Mouse (Mus musculus) heart, embryonic 14.5 days (tissue): ENCODE data around the gene Trabd2b. TPM values are rescaled to one million over a fixed set of nuclear protein-coding genes. Genes with fewer than 3 reads are reported as not detected.
A peak's percentile ranks its signal among the peaks of the same experiment; 100 is the strongest.

Source experiments
- ATAC-seq: fragments of 200-750 bp; cut with Nextera tagmentation; 2 replicates; pipeline ENCODE4 v1.8.0; 2017; ENCODE audit warnings: low read depth, moderate TSS enrichment; ENCODE audit not compliant: insufficient number of reproducible peaks, insufficient read depth, low FRiP score
- H3K27ac ChIP-seq, 2 experiments: fragments of 200-500 bp in 1 of 2; fragments of 300-500 bp in 1 of 2; sonication (generic) in 1 of 2; replicated peaks in 1 of 2; 2 replicates each; pipeline ENCODE4 v1.5.1; 2012 to 2014; ENCODE audit warnings: low read depth in 2 of 2, low read length in 2 of 2, control low read depth in 1 of 2, mild to moderate bottlenecking in 1 of 2, mixed read lengths in 1 of 2; ENCODE audit not compliant: control insufficient read depth in 1 of 2, insufficient read depth in 1 of 2
- H3K27me3 ChIP-seq: fragments of 300-500 bp; sonication (generic); 2 replicates; pipeline ENCODE4 v1.6.1; 2014; ENCODE audit warnings: mild to moderate bottlenecking, low read length, control low read depth; ENCODE audit not compliant: control insufficient read depth, insufficient read depth
- H3K36me3 ChIP-seq: fragments of 300-500 bp; sonication (generic); 2 replicates; pipeline ENCODE4 v1.6.1; 2014; ENCODE audit warnings: mild to moderate bottlenecking, control low read depth, low read length, mixed read lengths; ENCODE audit not compliant: control insufficient read depth, insufficient read depth
- H3K4me1 ChIP-seq, 2 experiments: fragments of 200-500 bp in 1 of 2; fragments of 300-500 bp in 1 of 2; sonication (generic) in 1 of 2; 2 replicates each; pipeline ENCODE4 v1.6.1; 2012 to 2014; ENCODE audit warnings: low read length in 2 of 2, control low read depth in 1 of 2, mixed read lengths in 1 of 2; ENCODE audit not compliant: control insufficient read depth in 2 of 2, insufficient read depth in 2 of 2
- H3K4me2 ChIP-seq: fragments of 300-500 bp; sonication (generic); 2 replicates; pipeline ENCODE4 v1.6.1; 2014; ENCODE audit warnings: mild to moderate bottlenecking, low read length
- H3K4me3 ChIP-seq, 2 experiments: fragments of 200-500 bp in 1 of 2; fragments of 300-500 bp in 1 of 2; sonication (generic) in 1 of 2; 2 replicates each; pipeline ENCODE4 v1.5.1; 2012 to 2014; ENCODE audit warnings: low read length in 2 of 2, mild to moderate bottlenecking in 2 of 2, control low read depth in 1 of 2, low read depth in 1 of 2, moderate library complexity in 1 of 2; ENCODE audit not compliant: control insufficient read depth in 1 of 2, insufficient read depth in 1 of 2
- H3K9ac ChIP-seq: fragments of 300-500 bp; sonication (generic); 2 replicates; pipeline ENCODE4 v1.6.1; 2014; ENCODE audit warnings: mild to moderate bottlenecking, low read length
- H3K9me3 ChIP-seq: fragments of 300-500 bp; sonication (generic); 2 replicates; pipeline ENCODE4 v1.6.1; 2016; ENCODE audit warnings: low read length, control low read depth; ENCODE audit not compliant: control insufficient read depth
- WGBS: fragments of 180-500 bp; shearing (Covaris S2); extraction: QIAGEN DNeasy Blood & Tissue Kit; methylation state at CpG from one replicate; pipeline ENCODE4 v1.1.7; 2014; 5-methylcytosine and 5-hydroxymethylcytosine counted together
- polyA plus RNA-seq: library from polyadenylated mRNA; unstranded; fragments of >200 nt; fragmentation: Nextera tagmentation; extraction: Ambion mirVana; gene quantifications from 2 replicates; pipeline ENCODE4 v1.2.1, GENCODE M21; 2014

Gene Trabd2b
- polyA plus RNA-seq, 1 experiment from 2014 or later = 2.7 TPM

DNA sequence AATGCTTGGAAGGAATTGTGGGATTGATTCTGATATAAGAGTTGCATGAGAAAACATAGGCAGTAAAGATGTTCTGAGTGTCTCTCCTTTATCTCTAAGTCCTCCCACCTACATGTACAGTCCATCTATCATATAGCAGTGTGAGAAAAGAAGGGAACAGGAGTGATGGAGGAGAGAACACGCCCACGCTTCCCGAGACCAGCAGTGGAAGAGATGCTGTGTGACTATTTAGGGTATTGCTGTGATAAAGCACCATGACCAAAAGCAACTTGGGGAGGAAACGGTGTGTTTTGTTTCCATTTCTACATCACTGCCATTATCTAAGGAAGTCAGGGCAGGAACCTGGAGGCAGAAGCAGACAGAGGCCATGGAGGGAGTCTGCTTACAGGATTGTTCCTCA, 235.9 kb downstream of the Trabd2b start:
- no peak overlapping the region for H3K4me3 ChIP-seq
- ATAC-seq = no peak
- H3K4me2 ChIP-seq = no peak overlapping the region
- H3K4me1 ChIP-seq = no peaks in the 10 kb centered on the region
- H3K9ac ChIP-seq = no peak overlapping the region
- peaks cover 35% of the 10 kb centered on the region for H3K27me3 ChIP-seq
- 52% methylated on average over 4 of the region's 4 CpGs for WGBS
- H3K36me3 ChIP-seq = no peaks in the 10 kb centered on the region
- no peaks in the 10 kb centered on the region for H3K9me3 ChIP-seq
- no peak overlapping the region for H3K27ac ChIP-seq

DNA sequence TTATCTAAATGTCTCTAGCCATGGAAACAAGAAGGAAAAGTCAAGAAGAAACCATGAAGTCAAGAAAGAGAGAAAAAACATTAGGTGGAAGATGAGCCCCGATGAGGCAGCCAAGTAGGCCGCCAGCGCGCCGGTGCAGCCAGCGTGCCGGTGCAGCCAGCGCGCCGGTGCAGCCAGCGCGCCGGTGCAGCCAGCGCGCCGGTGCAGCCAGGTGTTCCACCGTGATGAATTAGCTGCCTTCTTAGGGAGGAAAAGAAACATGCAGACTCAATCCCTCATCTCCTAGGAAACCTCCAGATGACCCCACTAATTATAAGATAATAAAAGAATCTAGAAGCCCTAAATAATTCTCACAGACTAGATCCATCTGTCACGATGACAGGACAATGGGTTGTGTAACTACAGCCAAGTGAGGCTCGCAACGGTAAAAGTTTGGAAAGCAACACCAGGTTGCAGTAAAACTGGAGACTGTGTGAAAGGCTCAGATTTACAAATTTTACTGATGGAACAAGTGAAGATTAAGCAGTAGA, 237.2 kb downstream of the Trabd2b start:
- H3K4me1 ChIP-seq = peaks cover 2 to 3% of the 10 kb centered on the region in 2 experiments; a peak in 2 of 4 replicates
- no peaks in the 10 kb centered on the region for H3K9me3 ChIP-seq
- H3K4me3 ChIP-seq = no peak overlapping the region
- no peak overlapping the region for H3K4me2 ChIP-seq
- H3K27ac ChIP-seq = no peak overlapping the region
- no peak for ATAC-seq
- peaks cover 37% of the 10 kb centered on the region for H3K27me3 ChIP-seq
- H3K9ac ChIP-seq = no peak overlapping the region
- H3K36me3 ChIP-seq = no peaks in the 10 kb centered on the region
- 79% methylated on average over 20 of the region's 20 CpGs for WGBS

DNA sequence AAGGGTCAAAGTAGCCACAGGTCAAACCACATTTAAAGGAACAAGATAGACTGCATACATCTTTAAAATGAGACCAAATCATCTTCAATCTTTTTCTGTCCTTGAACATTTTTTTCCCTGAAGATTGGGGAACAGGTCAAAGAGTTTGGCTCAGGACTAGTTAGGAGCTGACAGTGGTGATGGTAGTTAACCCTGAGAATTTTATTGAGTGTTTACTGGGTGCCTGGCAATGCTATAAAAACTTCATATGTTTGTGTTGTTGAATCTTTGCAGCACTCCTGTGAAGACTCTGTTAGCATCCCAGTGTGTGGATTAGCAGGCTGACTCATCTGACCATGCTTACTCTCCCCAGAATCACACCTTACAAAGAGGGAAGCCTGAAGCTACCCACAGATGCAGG, 238.8 kb downstream of the Trabd2b start:
- H3K9me3 ChIP-seq = no peaks in the 10 kb centered on the region
- ATAC-seq = no peak
- no peaks in the 10 kb centered on the region for H3K36me3 ChIP-seq
- no peak overlapping the region for H3K27ac ChIP-seq
- no peak overlapping the region for H3K9ac ChIP-seq
- no peak overlapping the region for H3K4me3 ChIP-seq
- H3K4me1 ChIP-seq = peaks cover 2 to 4% of the 10 kb centered on the region in 2 experiments; a peak in 2 of 4 replicates
- H3K4me2 ChIP-seq = no peak overlapping the region
- H3K27me3 ChIP-seq = peaks cover 37% of the 10 kb centered on the region

DNA sequence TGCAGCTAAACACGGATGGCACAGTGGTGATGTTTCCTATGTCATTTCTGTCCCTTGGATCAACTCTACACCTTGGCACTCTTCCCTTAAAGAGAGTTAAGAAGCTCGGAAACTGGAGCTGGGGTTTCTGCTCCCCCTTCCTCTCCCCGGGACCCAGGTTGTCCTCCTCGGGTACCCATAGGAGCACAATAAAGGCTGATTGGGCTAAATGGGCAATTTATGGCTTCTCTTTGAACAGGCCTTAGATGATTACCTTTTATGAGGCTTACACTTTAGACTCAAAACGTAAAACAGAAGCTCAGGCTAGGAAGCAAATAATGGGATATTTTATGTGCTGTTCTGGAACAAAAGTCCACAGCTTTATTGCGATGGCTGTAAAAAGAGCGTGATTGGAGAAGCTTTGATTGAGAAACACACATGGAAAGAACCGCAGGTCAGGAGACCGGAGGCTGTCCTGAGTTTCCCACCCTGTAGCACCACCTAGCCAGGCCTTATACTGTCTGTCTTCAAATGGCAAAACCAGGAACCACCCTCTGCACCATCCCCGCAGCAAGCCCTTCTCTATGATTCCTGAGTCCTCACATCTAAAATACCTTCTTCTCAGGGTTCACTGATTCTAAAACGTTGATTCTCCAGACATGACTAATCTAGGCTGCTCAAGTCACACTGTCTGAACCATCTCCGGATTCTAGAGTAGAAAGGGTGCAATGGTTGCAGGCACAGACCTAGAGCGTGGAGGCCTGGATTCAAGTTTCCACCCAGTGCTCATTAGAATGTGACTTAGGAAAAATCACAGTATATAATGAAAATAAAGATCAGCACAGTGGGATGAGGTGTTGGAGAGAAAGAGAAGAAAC, 240.5 kb downstream of the Trabd2b start:
- ATAC-seq = no peak
- Histone ChIP-seq H3K9ac (no peak overlapping the region), H3K27ac (no peak overlapping the region), H3K4me2 (no peak overlapping the region), H3K4me3 (no peak overlapping the region), H3K4me1 (peaks cover 2 to 4% of the 10 kb centered on the region in 2 experiments; a peak in 2 of 4 replicates), H3K9me3 (no peaks in the 10 kb centered on the region), H3K36me3 (no peaks in the 10 kb centered on the region), H3K27me3 (peaks cover 33% of the 10 kb centered on the region)
- WGBS = 64% methylated on average over 13 of the region's 13 CpGs

DNA sequence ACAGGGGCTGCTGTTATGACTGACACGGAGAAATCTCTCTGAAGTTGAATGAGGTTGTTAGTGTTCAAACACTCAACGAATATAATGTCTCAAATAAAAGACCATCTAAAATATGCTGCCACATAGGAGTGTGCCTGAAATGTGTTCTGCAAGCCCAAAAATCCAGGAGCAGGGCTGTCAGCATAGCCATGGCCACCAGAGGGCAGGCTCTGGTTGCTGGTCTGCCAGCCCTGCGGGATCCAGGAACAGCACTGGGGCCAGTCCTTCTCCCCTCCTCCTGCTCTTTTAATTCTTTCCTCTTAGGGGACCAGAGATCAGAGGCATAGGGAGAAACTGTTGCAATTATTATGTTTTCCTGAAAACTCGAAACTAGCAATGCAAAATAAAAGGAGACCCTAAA, 241.2 kb downstream of the Trabd2b start:
- H3K36me3 ChIP-seq = no peaks in the 10 kb centered on the region
- no peak overlapping the region for H3K27ac ChIP-seq
- no peaks in the 10 kb centered on the region for H3K9me3 ChIP-seq
- no peak overlapping the region for H3K4me3 ChIP-seq
- H3K9ac ChIP-seq = no peak overlapping the region
- ATAC-seq = no peak
- H3K4me2 ChIP-seq = no peak overlapping the region
- 7% methylated on average over 4 of the region's 4 CpGs for WGBS
- H3K4me1 ChIP-seq = peaks cover 2 to 4% of the 10 kb centered on the region in 2 experiments; a peak in 2 of 4 replicates
- peaks cover 33% of the 10 kb centered on the region for H3K27me3 ChIP-seq

DNA sequence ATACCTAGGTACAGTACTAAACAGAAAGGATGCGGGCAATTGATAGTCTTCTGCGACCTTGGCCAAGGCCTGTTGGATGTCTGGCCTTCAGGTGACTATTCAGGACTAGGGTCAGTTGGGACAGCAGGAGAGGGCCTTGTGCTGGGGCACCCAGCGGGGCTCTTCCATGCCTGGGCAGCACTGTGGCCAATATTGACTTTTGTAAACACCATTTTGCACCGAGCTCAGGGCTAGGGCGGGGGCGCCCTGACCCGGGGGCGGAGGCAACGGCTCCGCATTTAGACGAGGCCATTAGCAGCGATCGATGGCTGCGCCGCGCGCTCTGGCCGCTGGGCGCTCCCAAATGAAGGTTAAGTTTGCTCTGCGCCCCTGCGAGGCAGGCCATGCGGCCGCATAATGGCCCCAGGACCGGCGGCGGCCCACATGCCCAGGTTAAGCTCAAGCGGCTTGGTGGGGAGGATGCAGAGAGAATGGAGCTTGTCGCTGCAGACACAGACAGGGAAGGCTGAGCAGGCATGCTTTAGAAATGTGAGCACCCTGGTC, 242.1 kb downstream of the Trabd2b start:
- WGBS = 11% methylated on average over 28 of the region's 28 CpGs
- no peak for ATAC-seq
- Histone ChIP-seq H3K4me3 (no peak overlapping the region), H3K4me2 (peak overlapping the region; percentile 27; the same call in 1 of the 2 replicates), H3K4me1 (peaks cover 2 to 4% of the 10 kb centered on the region in 2 experiments; a peak in 2 of 4 replicates), H3K27ac (no peak overlapping the region), H3K36me3 (no peaks in the 10 kb centered on the region), H3K9me3 (no peaks in the 10 kb centered on the region), H3K27me3 (peaks cover 33% of the 10 kb centered on the region), H3K9ac (no peak overlapping the region)

DNA sequence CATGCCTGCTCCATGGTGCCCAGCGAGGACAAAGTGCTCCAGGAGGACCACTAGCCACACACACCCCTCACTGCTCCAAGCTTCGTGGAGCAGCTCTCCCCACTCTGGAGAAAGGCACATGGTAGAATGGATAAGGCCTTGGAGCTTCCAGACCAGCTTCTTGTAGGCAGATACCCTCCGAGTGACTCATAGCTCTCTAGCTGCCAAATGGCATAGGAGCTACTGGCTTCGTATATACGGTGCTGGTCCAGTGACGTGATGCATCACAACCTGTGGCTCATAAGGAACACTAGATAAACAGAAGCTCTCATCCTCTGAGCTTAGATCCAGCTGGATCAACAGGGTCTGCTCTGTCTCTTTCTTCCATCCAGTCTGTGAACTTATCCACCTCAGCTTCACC, 244.0 kb downstream of the Trabd2b start:
- no peaks in the 10 kb centered on the region for H3K9me3 ChIP-seq
- peaks cover 31% of the 10 kb centered on the region for H3K27me3 ChIP-seq
- no peak overlapping the region for H3K9ac ChIP-seq
- H3K4me3 ChIP-seq = no peak overlapping the region
- H3K4me2 ChIP-seq = no peak overlapping the region
- no peak for ATAC-seq
- H3K4me1 ChIP-seq = peaks cover 2 to 4% of the 10 kb centered on the region in 2 experiments; a peak in 2 of 4 replicates
- H3K36me3 ChIP-seq = no peaks in the 10 kb centered on the region
- WGBS = 77% methylated on average over 6 of the region's 6 CpGs
- no peak overlapping the region for H3K27ac ChIP-seq
